Mouse (Mus musculus) CH12.LX (cell line): ENCODE data around the gene Vsnl1. TPM values are rescaled to one million over a fixed set of nuclear protein-coding genes. Genes with fewer than 3 reads are reported as not detected.

Source experiments
- DNase-seq: peaks from one replicate; pipeline ENCODE4 v3.0.0-alpha.2; 2013; ENCODE audit errors: extremely low read depth
- H3K27ac ChIP-seq: 2 replicates; pipeline ENCODE4 v1.5.1; 2012; ENCODE audit warnings: low read depth, mild to moderate bottlenecking, control low read depth, moderate library complexity; ENCODE audit not compliant: insufficient read depth
- H3K27me3 ChIP-seq: replicated peaks from 2 replicates; pipeline ENCODE3; 2012; ENCODE audit warnings: inconsistent platforms
- H3K36me3 ChIP-seq, 2 experiments: replicated peaks in 1 of 2; 2 replicates each; pipeline versions ENCODE3 to v1.6.1; 2012; ENCODE audit warnings: inconsistent platforms in 1 of 2, low read length in 1 of 2, mild to moderate bottlenecking in 1 of 2, mixed read lengths in 1 of 2, moderate library complexity in 1 of 2; ENCODE audit not compliant: control insufficient read depth in 1 of 2, insufficient read depth in 1 of 2
- H3K4me1 ChIP-seq, 2 experiments: 2 replicates each; pipeline ENCODE4 v1.6.1; 2012; ENCODE audit warnings: inconsistent platforms in 1 of 2, moderate library complexity in 1 of 2; ENCODE audit not compliant: insufficient read depth in 2 of 2, control insufficient read depth in 1 of 2
- H3K4me2 ChIP-seq: 2 replicates; pipeline ENCODE4 v1.6.1; 2012; ENCODE audit warnings: low read depth, mild to moderate bottlenecking, control low read depth; ENCODE audit not compliant: poor library complexity, insufficient read depth, severe bottlenecking
- H3K4me3 ChIP-seq, 3 experiments: fragments of 150-350 bp in 1 of 3; sonication (generic) in 1 of 3; replicated peaks in 1 of 3; 2 replicates each; pipeline versions ENCODE3 to v1.5.1; 2011 to 2012; ENCODE audit warnings: low read depth in 2 of 3, low read length in 2 of 3, mild to moderate bottlenecking in 2 of 3, moderate library complexity in 2 of 3, control low read depth in 1 of 3, improper control_type of control experiment in 1 of 3, inconsistent platforms in 1 of 3, mixed read lengths in 1 of 3; ENCODE audit not compliant: poor library complexity in 1 of 3
- H3K79me2 ChIP-seq: replicated peaks from 2 replicates; pipeline ENCODE4 v1.6.1; 2012; ENCODE audit warnings: mild to moderate bottlenecking, moderate library complexity; ENCODE audit not compliant: control insufficient read depth, poor library complexity, insufficient read depth, severe bottlenecking; ENCODE audit errors: extremely low read depth
- H3K9ac ChIP-seq: 2 replicates; pipeline ENCODE4 v1.6.1; 2012; ENCODE audit warnings: low read depth, mild to moderate bottlenecking, control low read depth, moderate library complexity; ENCODE audit not compliant: insufficient read depth
- H3K9me3 ChIP-seq: replicated peaks from 2 replicates; pipeline ENCODE3; 2012; ENCODE audit warnings: low read length, inconsistent platforms, mixed read lengths
- BHLHE40 ChIP-seq: IDR thresholded peaks from 2 replicates; pipeline ENCODE4 v1.6.1; 2011; ENCODE audit warnings: mild to moderate bottlenecking, low read depth, low read length, improper control_type of control experiment
- CHD1 ChIP-seq: IDR thresholded peaks from 2 replicates; pipeline ENCODE4 v1.6.1; 2012; ENCODE audit warnings: low read depth, low read length, improper control_type of control experiment, inconsistent platforms
- CHD2 ChIP-seq: IDR thresholded peaks from 2 replicates; pipeline ENCODE4 v1.6.1; 2011; ENCODE audit warnings: low read length, improper control_type of control experiment
- CTCF ChIP-seq, 2 experiments: IDR thresholded peaks in 1 of 2; conservative IDR thresholded peaks in 1 of 2; 2 replicates each; pipeline ENCODE4 v1.5.1; 2011 to 2012; ENCODE audit warnings: low read depth in 2 of 2, low read length in 2 of 2, improper control_type of control experiment in 1 of 2, inconsistent platforms in 1 of 2, mild to moderate bottlenecking in 1 of 2, moderate library complexity in 1 of 2
- E2F4 ChIP-seq: IDR thresholded peaks from 2 replicates; pipeline ENCODE4 v1.6.1; 2011; ENCODE audit warnings: low read depth, low read length, improper control_type of control experiment; ENCODE audit not compliant: insufficient replicate concordance
- ELF1 ChIP-seq: IDR thresholded peaks from 2 replicates; pipeline ENCODE4 v1.6.1; 2014; ENCODE audit warnings: low read depth, mild to moderate bottlenecking, inconsistent platforms, low read length, improper control_type of control experiment
- HCFC1 ChIP-seq: IDR thresholded peaks from 2 replicates; pipeline ENCODE4 v1.6.1; 2012; ENCODE audit warnings: low read depth, mild to moderate bottlenecking, inconsistent platforms, low read length, improper control_type of control experiment
- IRF4 ChIP-seq: IDR thresholded peaks from 2 replicates; pipeline ENCODE4 v1.6.1; 2014; ENCODE audit warnings: low read depth, mild to moderate bottlenecking, inconsistent platforms, low read length, improper control_type of control experiment
- JUN ChIP-seq: IDR thresholded peaks from 2 replicates; pipeline ENCODE4 v1.6.1; 2011; ENCODE audit warnings: low read depth, mild to moderate bottlenecking, low read length, improper control_type of control experiment, moderate library complexity; ENCODE audit not compliant: insufficient read depth
- JUND ChIP-seq: conservative IDR thresholded peaks from 2 replicates; pipeline ENCODE4 v1.6.1; 2011; ENCODE audit warnings: low read depth, low read length, improper control_type of control experiment
- MAFK ChIP-seq: IDR thresholded peaks from 2 replicates; pipeline ENCODE4 v1.6.1; 2011; ENCODE audit warnings: low read length, improper control_type of control experiment; ENCODE audit not compliant: insufficient replicate concordance
- MAX ChIP-seq: IDR thresholded peaks from 2 replicates; pipeline ENCODE4 v1.6.1; 2011; ENCODE audit warnings: low read length, improper control_type of control experiment
- MEF2A ChIP-seq: IDR thresholded peaks from 2 replicates; pipeline ENCODE4 v1.6.1; 2014; ENCODE audit warnings: low read depth, mild to moderate bottlenecking, inconsistent platforms, low read length, improper control_type of control experiment, borderline replicate concordance
- MXI1 ChIP-seq: IDR thresholded peaks from 2 replicates; pipeline ENCODE4 v1.6.1; 2011; ENCODE audit warnings: mild to moderate bottlenecking, low read depth, low read length, improper control_type of control experiment
- POLR2AphosphoS2 ChIP-seq: IDR thresholded peaks from 2 replicates; pipeline ENCODE4 v1.6.1; 2011; ENCODE audit warnings: low read depth, low read length, improper control_type of control experiment
- RCOR1 ChIP-seq: conservative IDR thresholded peaks from 2 replicates; pipeline ENCODE4 v1.6.1; 2012; ENCODE audit warnings: low read depth, mild to moderate bottlenecking, inconsistent platforms, low read length, improper control_type of control experiment
- SIN3A ChIP-seq: IDR thresholded peaks from 2 replicates; pipeline ENCODE4 v1.6.1; 2012; ENCODE audit warnings: low read length, improper control_type of control experiment, inconsistent platforms
- TCF12 ChIP-seq: IDR thresholded peaks from 2 replicates; pipeline ENCODE4 v1.6.1; 2014; ENCODE audit warnings: low read depth, mild to moderate bottlenecking, inconsistent platforms, low read length, improper control_type of control experiment
- USF1 ChIP-seq: IDR thresholded peaks from 2 replicates; pipeline ENCODE4 v1.6.1; 2014; ENCODE audit warnings: low read depth, mild to moderate bottlenecking, inconsistent platforms, low read length, improper control_type of control experiment
- ZC3H11A ChIP-seq: IDR thresholded peaks from 2 replicates; pipeline ENCODE4 v1.6.1; 2012; ENCODE audit warnings: low read depth, mild to moderate bottlenecking, inconsistent platforms, low read length, improper control_type of control experiment
- ZKSCAN1 ChIP-seq: IDR thresholded peaks from 2 replicates; pipeline ENCODE4 v1.6.1; 2012; ENCODE audit warnings: low read depth, inconsistent platforms, low read length, improper control_type of control experiment, borderline replicate concordance
- ZMIZ1 ChIP-seq: IDR thresholded peaks from 2 replicates; pipeline ENCODE4 v1.6.1; 2012; ENCODE audit warnings: low read depth, mild to moderate bottlenecking, inconsistent platforms, low read length, improper control_type of control experiment
- ZNF384 ChIP-seq: IDR thresholded peaks from 2 replicates; pipeline ENCODE4 v1.6.1; 2012; ENCODE audit warnings: low read depth, low read length, improper control_type of control experiment, inconsistent platforms
- dilution Hi-C: fragments of 300-500 bp; cut with MboI; formaldehyde crosslinking; loops from 2 replicates; pipeline ENCODE4 v1.14.3; 2020; ENCODE audit warnings: low sequenced_read_pairs; ENCODE audit not compliant: extremely low pct_unique_long_range_greater_than_20kb, extremely low pct_ligation_motif_present
- in situ Hi-C: fragments of 300-500 bp; cut with MboI; formaldehyde crosslinking; loops from 3 replicates; pipeline ENCODE4 v1.14.3; 2019; ENCODE audit warnings: low sequenced_read_pairs, low pct_ligation_motif_present, low pct_unique_long_range_greater_than_20kb, mixed read lengths
- polyA plus RNA-seq: library from polyadenylated mRNA; unstranded; fragments of >175 nt; gene quantifications from 2 replicates; pipeline ENCODE4 v1.2.1, GENCODE M21; 2012; ENCODE audit warnings: low read depth; ENCODE audit not compliant: insufficient read length
- total RNA-seq, 2 experiments: library from RNA; depleted of rRNA; stranded (reverse); fragments of 300-350 nt in 1 of 2; fragments of >200 nt in 1 of 2; gene quantifications; 2 replicates each; pipeline ENCODE4 v1.2.3; 2012 to 2014

The Vsnl1 gene
- total and polyA plus RNA-seq, 3 experiments: not detected

DNA sequence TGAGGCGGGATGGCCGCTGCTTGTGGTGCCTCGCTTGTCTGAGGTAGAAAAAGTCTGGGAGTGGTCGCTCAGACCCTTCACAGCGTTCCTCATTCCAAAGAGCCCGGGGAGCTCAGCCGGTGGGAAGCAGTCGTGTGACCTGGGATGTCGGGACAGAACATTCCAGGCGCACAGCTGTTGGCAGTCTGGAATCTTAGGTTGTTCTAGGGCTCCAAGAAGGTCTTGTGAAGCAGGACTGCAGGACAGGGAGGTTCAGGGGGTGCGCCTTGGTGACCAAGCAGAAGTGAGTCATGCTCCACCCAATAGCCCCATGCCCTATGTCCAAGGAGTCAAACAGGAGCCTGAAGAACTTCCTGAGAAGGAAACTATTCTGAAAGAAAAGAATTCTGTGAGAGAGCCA, 19.8 kb upstream of the Vsnl1 start:
- TF ChIP-seq ELF1 (no peak), POLR2AphosphoS2 (no peak), SIN3A (no peak), ZKSCAN1 (no peak), MAFK (no peak), MAX (no peak), BHLHE40 (no peak), MXI1 (no peak), USF1 (no peak), IRF4 (no peak), ZC3H11A (no peak), E2F4 (no peak), ZMIZ1 (no peak), RCOR1 (no peak), TCF12 (no peak), HCFC1 (no peak)
- Histone ChIP-seq H3K36me3 (no peaks in the 10 kb centered on the region), H3K27ac (no peak overlapping the region), H3K79me2 (no peaks in the 10 kb centered on the region), H3K27me3 (no peaks in the 10 kb centered on the region), H3K4me3 (no peak overlapping the region), H3K9ac (no peak overlapping the region), H3K4me1 (no peaks in the 10 kb centered on the region), H3K4me2 (no peak overlapping the region), H3K9me3 (peaks cover 2% of the 10 kb centered on the region)
- in situ Hi-C loops (no loop called here), dilution Hi-C loops (no loop called here)
- no peak for DNase-seq

DNA sequence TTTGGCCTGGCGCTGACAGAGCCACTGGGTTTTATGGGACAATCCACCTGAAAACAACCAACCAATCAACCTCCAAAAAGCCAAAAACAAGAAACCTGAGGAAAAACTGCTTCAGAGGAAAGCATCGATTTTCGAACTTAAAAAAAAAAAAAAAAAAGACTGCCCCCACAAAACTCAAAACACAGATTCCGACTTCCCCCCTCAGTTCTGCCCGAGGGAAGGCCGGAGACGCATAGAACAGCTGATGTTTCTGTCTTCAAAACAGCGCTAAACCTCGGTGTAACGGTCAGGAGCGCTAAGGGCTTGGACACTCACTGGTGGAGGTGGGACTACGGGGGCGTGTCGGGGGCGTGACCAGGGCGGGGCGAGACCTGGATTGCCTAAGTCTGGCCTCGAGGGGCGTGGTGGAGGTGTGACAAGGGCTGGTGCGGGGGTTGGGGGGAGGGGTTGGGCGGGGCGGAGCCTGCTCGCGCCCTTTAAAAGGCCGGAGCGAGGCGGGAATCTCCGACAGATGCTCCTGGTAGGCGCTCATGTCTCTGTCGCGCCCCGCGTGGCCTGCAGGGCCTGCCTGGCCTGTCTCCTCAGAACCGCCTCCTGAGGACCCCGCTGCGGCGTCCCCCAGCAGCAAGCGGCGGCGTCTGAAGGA, 19.3 kb upstream of the Vsnl1 start, which contains the start of gene Rad51ap2:
Gene Rad51ap2, plus strand, starts transcription at position 531 of the 646 bp plus-strand sequence.
- Histone ChIP-seq H3K4me3 (no peak within 1 kb of the TSS), H3K4me1 (no peaks in the 10 kb centered on the region), H3K79me2 (no peaks in the 10 kb centered on the region), H3K4me2 (no peak within 1 kb of the TSS), H3K9me3 (peaks cover 2% of the 10 kb centered on the region), H3K36me3 (no peaks in the 10 kb centered on the region), H3K27me3 (no peaks in the 10 kb centered on the region), H3K9ac (no peak within 1 kb of the TSS), H3K27ac (no peak within 1 kb of the TSS)
- TF ChIP-seq MAFK (no peak), MEF2A (no peak), RCOR1 (no peak), BHLHE40 (no peak), JUND (no peak), JUN (no peak), ZC3H11A (no peak), ZNF384 (no peak), IRF4 (no peak), CTCF (conservative IDR thresholded peaks at IDR 0.05 in 1 of 2, IDR thresholded peaks at IDR 0.05 in 1 of 2; ENCODE audit: low read depth in 2 of 2, low read length in 2 of 2) (no peak), CHD2 (no peak), CHD1 (no peak), HCFC1 (no peak)
- no peak for DNase-seq
- in situ Hi-C loops: no loop called here
- dilution Hi-C loops: no loop called here
